11 mouse cellular contexts compared by ENCODE assay signal in genomic region chr6:100298945-100299344, GRCm38 (mm10). TPM values are rescaled to one million over a fixed set of nuclear protein-coding genes. Genes with fewer than 3 reads are reported as not detected.
DNase-seq lines count a peak whose midpoint lies in the region; ATAC-seq lines count a peak whose summit lies in the region.
"Had no signal": no experiment of that assay in that cellular context is flagged by ENCODE, and none has a peak within 500 bp of the region (broad histone marks: within the 10 kb centered on the region; RNA-seq: fewer than 3 reads in every experiment).

No protein-coding gene starts in this region.

- WGBS in heart, embryonic 15.5 days, result 33% methylated on average over 4 of the region's 4 CpGs

- H3K9ac ChIP-seq in heart, embryonic 15.5 days, result no peak overlapping the region
- H3K9ac ChIP-seq: forebrain, embryonic 15.5 days had no signal

- H3K4me3 ChIP-seq in heart, embryonic 15.5 days, result no peak overlapping the region
- H3K4me3 ChIP-seq: forebrain, embryonic 15.5 days; hindbrain, embryonic 10.5 days had no signal

- peak; percentile 47 for DNase-seq in adrenal gland, postnatal 14 days
- DNase-seq in adrenal gland, adult 18-20 months (ENCODE audit: low spot score in 2 of 2), result no peak
- peak; percentile 46 for DNase-seq in kidney, postnatal 14 days
- DNase-seq in kidney, adult 11 months, result no peak
- peak; percentile 62 for DNase-seq in 416B (ENCODE audit: low read depth)
- DNase-seq in layer of hippocampus, postnatal 10 days (ENCODE audit: low spot score in 2 of 2), result no peak
- DNase-seq in layer of hippocampus, adult 9-10 months (ENCODE audit: low spot score), result no peak
- DNase-seq: thymus, postnatal 36 days had no signal

- ATAC-seq in heart, embryonic 15.5 days (replicated peaks; ENCODE audit: insufficient number of reproducible peaks, insufficient read depth, low FRiP score, low read depth), result peak; percentile 60; the same call in 1 of the 2 replicates
- ATAC-seq: forebrain, embryonic 15.5 days had no signal

- H3K4me1 ChIP-seq in heart, embryonic 15.5 days (replicated peaks), result no peaks in the 10 kb centered on the region
- H3K4me1 ChIP-seq: forebrain, embryonic 15.5 days had no signal

- no peak overlapping the region for H3K4me2 ChIP-seq in heart, embryonic 15.5 days
- H3K4me2 ChIP-seq: forebrain, embryonic 15.5 days had no signal

- H3K36me3 ChIP-seq in heart, embryonic 15.5 days, result no peaks in the 10 kb centered on the region
- H3K36me3 ChIP-seq: forebrain, embryonic 15.5 days; hindbrain, embryonic 10.5 days had no signal

- H3K9me3 ChIP-seq in heart, embryonic 15.5 days (replicated peaks), result no peaks in the 10 kb centered on the region
- H3K9me3 ChIP-seq: forebrain, embryonic 15.5 days; hindbrain, embryonic 10.5 days had no signal

- peaks cover 6% of the 10 kb centered on the region; the same call in 1 of the 2 replicates for H3K27me3 ChIP-seq in heart, embryonic 15.5 days
- H3K27me3 ChIP-seq: forebrain, embryonic 15.5 days had no signal

- H3K27ac ChIP-seq in heart, embryonic 15.5 days, result no peak overlapping the region
- H3K27ac ChIP-seq: forebrain, embryonic 15.5 days; hindbrain, embryonic 10.5 days had no signal

RNA-seq across cellular contexts. Expression of gene Rybp, which starts 11.7 kb away (rescaled TPM):
- total RNA-seq in adrenal gland, postnatal 14 days (2021), result 26.6 and 36.5 TPM in 2 replicates
- 10 to 100 TPM; 26.1 to 31.3 TPM for total RNA-seq in adrenal gland, adult 18-20 months (2021)
- polyA plus RNA-seq in heart, embryonic 15.5 days (2015; fragmentation: Nextera tagmentation; extraction: Ambion mirVana), result 9.5 and 11.0 TPM in 2 replicates
- 10 to 100 TPM; 55.7 to 59.7 TPM for total RNA-seq in layer of hippocampus, postnatal 10 days (2021)

Comparison
In these comparisons a context has a peak if more than half of its experiments do, and no peak if none do; other contexts are left out.
1. DNase-seq: peak in adrenal gland, postnatal 14 days (single experiment), kidney, postnatal 14 days (single experiment) and 416B (single experiment); none in adrenal gland, adult 18-20 months (0 of 2), kidney, adult 11 months (single experiment), layer of hippocampus, postnatal 10 days (0 of 2) and layer of hippocampus, adult 9-10 months (single experiment).